Mouse (Mus musculus): ENCODE data around the gene Nynrin. TPM values are rescaled to one million over a fixed set of nuclear protein-coding genes. Genes with fewer than 3 reads are reported as not detected.
A peak's percentile ranks its signal among the peaks of the same experiment; 100 is the strongest.

Gene Nynrin
- total RNA-seq, 1 experiment, result 7.1 TPM

- Histone ChIP-seq H3K4me3 (ENCODE audit: insufficient read depth in 1 of 2, low read depth in 1 of 2, low read length in 2 of 2, poor library complexity in 1 of 2, severe bottlenecking in 1 of 2) (peak overlapping the region; percentile 58 to 71), H3K36me3 (ENCODE audit: control insufficient read depth, insufficient read depth, low read length, poor library complexity, severe bottlenecking) (no peaks in the 10 kb centered on the region), H3K9ac (ENCODE audit: insufficient read depth, low read depth, low read length, poor library complexity, severe bottlenecking) (peak overlapping the region; percentile 50), H3K4me1 (ENCODE audit: control insufficient read depth in 2 of 2, insufficient read depth in 2 of 2, low read length in 2 of 2, poor library complexity in 1 of 2) (peaks cover 2 to 7% of the 10 kb centered on the region in 2 experiments; a peak in 2 of 4 replicates), H3K9me3 (ENCODE audit: control insufficient read depth, insufficient read depth, low read depth, low read length) (no peaks in the 10 kb centered on the region; the same call in 1 of the 2 replicates), H3K27ac (ENCODE audit: insufficient read depth, low read depth, low read length, poor library complexity, severe bottlenecking) (peak overlapping the region; percentile 3; the same call in 1 of the 2 replicates)
- TF ChIP-seq HCFC1 (IDR thresholded peaks at IDR 0.05; ENCODE audit: borderline replicate concordance, insufficient read depth, low read length), result no peak
- TF ChIP-seq ZC3H11A (IDR thresholded peaks at IDR 0.05; ENCODE audit: borderline replicate concordance, low read depth, low read length), result no peak
- no peak for TF ChIP-seq ZNF384 (IDR thresholded peaks at IDR 0.05; ENCODE audit: low read depth, low read length)
- TF ChIP-seq CHD2 (IDR thresholded peaks at IDR 0.05; ENCODE audit: low read depth, low read length), result no peak
- DNase-seq (ENCODE audit: low read depth, low spot score), result no peak
- in situ Hi-C loops (cut with MboI; ENCODE audit: low sequenced_read_pairs in 2 of 2, unreplicated experiment in 2 of 2), result no loop called here
These were observed 743 bp downstream of the Nynrin start for GRCm38 (mm10) chr14:55854406-55855100.

- peak overlapping the region; percentile 50; the same call in 1 of the 2 replicates for H3K9ac ChIP-seq (ENCODE audit: insufficient read depth, low read depth, low read length, poor library complexity, severe bottlenecking)
- no peaks in the 10 kb centered on the region; the same call in 1 of the 2 replicates for H3K9me3 ChIP-seq (ENCODE audit: control insufficient read depth, insufficient read depth, low read depth, low read length)
- in situ Hi-C loops (cut with MboI; ENCODE audit: low sequenced_read_pairs in 2 of 2, unreplicated experiment in 2 of 2), result no loop called here
- no peaks in the 10 kb centered on the region for H3K36me3 ChIP-seq (ENCODE audit: control insufficient read depth, insufficient read depth, low read length, poor library complexity, severe bottlenecking)
- TF ChIP-seq MAFK (IDR thresholded peaks at IDR 0.05; ENCODE audit: insufficient read depth, low read depth, low read length), result peak; percentile 99
- no peak for TF ChIP-seq CHD2 (IDR thresholded peaks at IDR 0.05; ENCODE audit: low read depth, low read length)
- no peak for TF ChIP-seq HCFC1 (IDR thresholded peaks at IDR 0.05; ENCODE audit: borderline replicate concordance, insufficient read depth, low read length)
- TF ChIP-seq ZNF384 (IDR thresholded peaks at IDR 0.05; ENCODE audit: low read depth, low read length), result no peak
- H3K4me3 ChIP-seq (ENCODE audit: insufficient read depth in 1 of 2, low read depth in 1 of 2, low read length in 2 of 2, poor library complexity in 1 of 2, severe bottlenecking in 1 of 2), result peak overlapping the region; percentile 58 to 71
- peaks cover 2 to 7% of the 10 kb centered on the region in 2 experiments; a peak in 2 of 4 replicates for H3K4me1 ChIP-seq (ENCODE audit: control insufficient read depth in 2 of 2, insufficient read depth in 2 of 2, low read length in 2 of 2, poor library complexity in 1 of 2)
- peak overlapping the region; percentile 3; the same call in 1 of the 2 replicates for H3K27ac ChIP-seq (ENCODE audit: insufficient read depth, low read depth, low read length, poor library complexity, severe bottlenecking)
- no peak for DNase-seq (ENCODE audit: low read depth, low spot score)
These were observed 1.3 kb downstream of the Nynrin start for GRCm38 (mm10) chr14:55855101-55855561.

- H3K9me3 ChIP-seq (ENCODE audit: control insufficient read depth, insufficient read depth, low read depth, low read length), result no peaks in the 10 kb centered on the region
- H3K27ac ChIP-seq (ENCODE audit: insufficient read depth, low read depth, low read length, poor library complexity, severe bottlenecking), result no peak overlapping the region
- no peak for DNase-seq (ENCODE audit: low read depth, low spot score)
- H3K36me3 ChIP-seq (ENCODE audit: control insufficient read depth, insufficient read depth, low read length, poor library complexity, severe bottlenecking), result no peaks in the 10 kb centered on the region
- H3K9ac ChIP-seq (ENCODE audit: insufficient read depth, low read depth, low read length, poor library complexity, severe bottlenecking), result no peak overlapping the region
- H3K4me3 ChIP-seq (ENCODE audit: insufficient read depth in 1 of 2, low read depth in 1 of 2, low read length in 2 of 2, poor library complexity in 1 of 2, severe bottlenecking in 1 of 2), result no peak overlapping the region
- in situ Hi-C loops (cut with MboI; ENCODE audit: low sequenced_read_pairs in 2 of 2, unreplicated experiment in 2 of 2), result no loop called here
- peaks cover 2 to 11% of the 10 kb centered on the region in 2 experiments; a peak in 3 of 4 replicates for H3K4me1 ChIP-seq (ENCODE audit: control insufficient read depth in 2 of 2, insufficient read depth in 2 of 2, low read length in 2 of 2, poor library complexity in 1 of 2)
- TF ChIP-seq ZC3H11A (IDR thresholded peaks at IDR 0.05; ENCODE audit: borderline replicate concordance, low read depth, low read length) (no peak), CHD2 (IDR thresholded peaks at IDR 0.05; ENCODE audit: low read depth, low read length) (no peak), ZNF384 (IDR thresholded peaks at IDR 0.05; ENCODE audit: low read depth, low read length) (no peak), MAFK (IDR thresholded peaks at IDR 0.05; ENCODE audit: insufficient read depth, low read depth, low read length) (no peak), HCFC1 (IDR thresholded peaks at IDR 0.05; ENCODE audit: borderline replicate concordance, insufficient read depth, low read length) (no peak)
These were observed 3.8 kb downstream of the Nynrin start for GRCm38 (mm10) chr14:55857588-55857987.

GRCm38 (mm10) chr14:55862186-55862585 is 8.4 kb downstream of the Nynrin start:
- no peak for TF ChIP-seq ZNF384 (IDR thresholded peaks at IDR 0.05; ENCODE audit: low read depth, low read length)
- TF ChIP-seq MAFK (IDR thresholded peaks at IDR 0.05; ENCODE audit: insufficient read depth, low read depth, low read length), result no peak
- no peak for TF ChIP-seq HCFC1 (IDR thresholded peaks at IDR 0.05; ENCODE audit: borderline replicate concordance, insufficient read depth, low read length)
- TF ChIP-seq CHD2 (IDR thresholded peaks at IDR 0.05; ENCODE audit: low read depth, low read length), result no peak
- no peak for TF ChIP-seq ZC3H11A (IDR thresholded peaks at IDR 0.05; ENCODE audit: borderline replicate concordance, low read depth, low read length)
- Histone ChIP-seq H3K4me1 (ENCODE audit: control insufficient read depth in 2 of 2, insufficient read depth in 2 of 2, low read length in 2 of 2, poor library complexity in 1 of 2) (peaks cover 4 to 6% of the 10 kb centered on the region in 2 experiments; a peak in 2 of 4 replicates), H3K27ac (ENCODE audit: insufficient read depth, low read depth, low read length, poor library complexity, severe bottlenecking) (no peak overlapping the region), H3K9ac (ENCODE audit: insufficient read depth, low read depth, low read length, poor library complexity, severe bottlenecking) (no peak overlapping the region), H3K9me3 (ENCODE audit: control insufficient read depth, insufficient read depth, low read depth, low read length) (no peaks in the 10 kb centered on the region), H3K4me3 (ENCODE audit: insufficient read depth in 1 of 2, low read depth in 1 of 2, low read length in 2 of 2, poor library complexity in 1 of 2, severe bottlenecking in 1 of 2) (no peak overlapping the region), H3K36me3 (ENCODE audit: control insufficient read depth, insufficient read depth, low read length, poor library complexity, severe bottlenecking) (peaks cover 17% of the 10 kb centered on the region)
- in situ Hi-C loops (cut with MboI; ENCODE audit: low sequenced_read_pairs in 2 of 2, unreplicated experiment in 2 of 2), result no loop called here
- DNase-seq (ENCODE audit: low read depth, low spot score), result no peak

Data from ES-E14 (cell line).